Mouse (Mus musculus): ENCODE data around the gene Laptm4a.

GRCm38 (mm10) chr12:8912860-8913685 lies 8.4 kb upstream of the Laptm4a start:
- TF ChIP-seq CTCF (IDR thresholded peaks at IDR 0.05; ENCODE audit: control insufficient read depth, insufficient read depth, insufficient read length) (no peak), USF1 (IDR thresholded peaks at IDR 0.05; ENCODE audit: low read depth) (no peak), MAX (IDR thresholded peaks at IDR 0.05) (no peak), MYOG (IDR thresholded peaks at IDR 0.05; ENCODE audit: control insufficient read depth, extremely low read depth, insufficient read length) (no peak), MYOD1 (IDR thresholded peaks at IDR 0.05; ENCODE audit: control insufficient read depth, insufficient read length, low read depth) (no peak), CEBPB (IDR thresholded peaks at IDR 0.05; ENCODE audit: low read depth) (no peak)

All from C2C12 (cell line).